Mouse (Mus musculus) liver, adult 2 months (tissue): ENCODE measurements around the gene Cldn15.

Experiments
- CTCF ChIP-seq: fragments of 200-500 bp; IDR thresholded peaks from 2 replicates; pipeline ENCODE4 v1.5.1; 2011; ENCODE audit warnings: low read depth, low read length, control low read depth
- POLR2A ChIP-seq: fragments of 200-500 bp; IDR thresholded peaks from 2 replicates; pipeline ENCODE4 v1.6.1; 2011; ENCODE audit warnings: low read length, control low read depth; ENCODE audit not compliant: insufficient read depth; ENCODE audit errors: extremely low read depth

GRCm38 (mm10) chr5:136918655-136919472 lies 47.6 kb upstream of the Cldn15 start:
- TF ChIP-seq POLR2A (no peak), CTCF (no peak)
